Mouse (Mus musculus): ENCODE measurements at regions not wholly inside any gene's neighbourhood (a gene's known extent, or its start where the extent isn't known, plus 50 kb on each side); places are given as distances from the start of the nearest gene placed in this dataset.

- TF ChIP-seq GATA2 (IDR thresholded peaks at IDR 0.05; ENCODE audit: borderline replicate concordance, low read depth, low read length) = no peak
- no peak for TF ChIP-seq CTCF (IDR thresholded peaks at IDR 0.05; ENCODE audit: low read depth, low read length)
- no peak for TF ChIP-seq TAL1 (conservative IDR thresholded peaks at IDR 0.05; ENCODE audit: low read depth, low read length)
- no peak for TF ChIP-seq GATA1 (IDR thresholded peaks at IDR 0.05; ENCODE audit: borderline replicate concordance, low read length)
- TF ChIP-seq POLR2AphosphoS5 (IDR thresholded peaks at IDR 0.05; ENCODE audit: insufficient replicate concordance, low read depth, low read length) = no peak
Observed at GRCm38 (mm10) chr12:54572866-54573265, 83.5 kb downstream of the Sptssa start.

Data from G1E (cell line).